ENCODE assay signal across 13 mouse cellular contexts in genomic region chr12:91088271-91088670, GRCm38 (mm10).
DNase-seq lines count a peak whose midpoint lies in the region; ATAC-seq and TF ChIP-seq lines count a peak whose summit lies in the region.
"Had no signal": no experiment of that assay in that cellular context is flagged by ENCODE, and none has a peak within 500 bp of the region (broad histone marks: within the 10 kb centered on the region; RNA-seq: fewer than 3 reads in every experiment).

No protein-coding gene starts in this region.

- peak; percentile 46 for DNase-seq in hindbrain, postnatal 0 days (ENCODE audit: low spot score)
- DNase-seq in right cerebral cortex, adult 2 months (ENCODE audit: low spot score in 2 of 2) = peak; percentile 31 to 38
- DNase-seq in right cerebral cortex, postnatal 14 days = no peak
- DNase-seq in cerebellum, adult 9-11 months = peak; percentile 56
- DNase-seq in hindbrain, embryonic 11.5 days (ENCODE audit: low spot score) = no peak
- no peak for DNase-seq in embryo, embryonic 11 days
- DNase-seq: adrenal gland, postnatal 25 days; kidney, postnatal 4 days; thymus, postnatal 14 days had no signal

- H3K4me2 ChIP-seq in hindbrain, postnatal 0 days (ENCODE audit: low read depth, low read length) = no peak overlapping the region
- H3K4me2 ChIP-seq in hindbrain, embryonic 16.5 days (ENCODE audit: low read length) = no peak overlapping the region
- no peak overlapping the region for H3K4me2 ChIP-seq in hindbrain, embryonic 11.5 days (replicated peaks; ENCODE audit: low read depth, low read length)
- H3K4me2 ChIP-seq: embryonic facial prominence, embryonic 13.5 days; limb, embryonic 15.5 days had no signal

- 84% methylated on average over 4 of the region's 4 CpGs for WGBS in hindbrain, postnatal 0 days
- WGBS in hindbrain, embryonic 16.5 days = 88% methylated on average over 4 of the region's 4 CpGs
- 91% methylated on average over 4 of the region's 4 CpGs for WGBS in hindbrain, embryonic 11.5 days

- no peaks in the 10 kb centered on the region for H3K36me3 ChIP-seq in hindbrain, postnatal 0 days (ENCODE audit: insufficient read depth, low read length)
- H3K36me3 ChIP-seq in hindbrain, embryonic 16.5 days (ENCODE audit: control insufficient read depth, insufficient read depth, low read length) = no peaks in the 10 kb centered on the region
- no peaks in the 10 kb centered on the region for H3K36me3 ChIP-seq in hindbrain, embryonic 11.5 days (ENCODE audit: control insufficient read depth, insufficient read depth, low read length)
- H3K36me3 ChIP-seq: embryonic facial prominence, embryonic 13.5 days; limb, embryonic 15.5 days had no signal

- no peak overlapping the region for H3K4me3 ChIP-seq in hindbrain, postnatal 0 days (ENCODE audit: low read length)
- H3K4me3 ChIP-seq in hindbrain, embryonic 16.5 days (ENCODE audit: low read length) = no peak overlapping the region
- no peak overlapping the region for H3K4me3 ChIP-seq in hindbrain, embryonic 11.5 days (ENCODE audit: low read depth, low read length)
- H3K4me3 ChIP-seq: embryonic facial prominence, embryonic 13.5 days; limb, embryonic 15.5 days had no signal

- no peak for ATAC-seq in hindbrain, postnatal 0 days
- ATAC-seq in hindbrain, embryonic 16.5 days = no peak
- no peak for ATAC-seq in hindbrain, embryonic 11.5 days (ENCODE audit: low FRiP score)

- no peaks in the 10 kb centered on the region for H3K27me3 ChIP-seq in hindbrain, postnatal 0 days (ENCODE audit: insufficient read depth, low read length)
- H3K27me3 ChIP-seq in hindbrain, embryonic 16.5 days (replicated peaks; ENCODE audit: control insufficient read depth, insufficient read depth, low read length) = no peaks in the 10 kb centered on the region
- no peaks in the 10 kb centered on the region for H3K27me3 ChIP-seq in hindbrain, embryonic 11.5 days (ENCODE audit: control insufficient read depth, insufficient read depth, low read length)
- H3K27me3 ChIP-seq: embryonic facial prominence, embryonic 13.5 days; limb, embryonic 15.5 days had no signal

- no peak overlapping the region for H3K27ac ChIP-seq in hindbrain, postnatal 0 days
- no peak overlapping the region for H3K27ac ChIP-seq in hindbrain, embryonic 16.5 days (ENCODE audit: low read depth, low read length)
- no peak overlapping the region for H3K27ac ChIP-seq in hindbrain, embryonic 11.5 days (ENCODE audit: low read depth, low read length)
- H3K27ac ChIP-seq: embryonic facial prominence, embryonic 13.5 days; limb, embryonic 15.5 days had no signal

- no peaks in the 10 kb centered on the region for H3K9me3 ChIP-seq in hindbrain, postnatal 0 days (ENCODE audit: low read length)
- no peaks in the 10 kb centered on the region for H3K9me3 ChIP-seq in hindbrain, embryonic 16.5 days (ENCODE audit: control insufficient read depth, low read length)
- no peaks in the 10 kb centered on the region for H3K9me3 ChIP-seq in hindbrain, embryonic 11.5 days (ENCODE audit: control insufficient read depth, low read length)
- H3K9me3 ChIP-seq: embryonic facial prominence, embryonic 13.5 days; G1E; limb, embryonic 15.5 days had no signal

- no peak overlapping the region for H3K9ac ChIP-seq in hindbrain, postnatal 0 days (replicated peaks; ENCODE audit: low read length)
- no peak overlapping the region for H3K9ac ChIP-seq in hindbrain, embryonic 16.5 days (ENCODE audit: low read depth, low read length)
- H3K9ac ChIP-seq in hindbrain, embryonic 11.5 days (ENCODE audit: low read depth, low read length) = no peak overlapping the region
- H3K9ac ChIP-seq: embryonic facial prominence, embryonic 13.5 days; limb, embryonic 15.5 days had no signal

- H3K4me1 ChIP-seq in hindbrain, postnatal 0 days (ENCODE audit: insufficient read depth, low read length) = no peaks in the 10 kb centered on the region
- no peaks in the 10 kb centered on the region for H3K4me1 ChIP-seq in hindbrain, embryonic 16.5 days (ENCODE audit: control insufficient read depth, insufficient read depth, low read depth, low read length)
- no peaks in the 10 kb centered on the region for H3K4me1 ChIP-seq in hindbrain, embryonic 11.5 days (replicated peaks; ENCODE audit: control insufficient read depth, insufficient read depth, low read length)
- H3K4me1 ChIP-seq: embryonic facial prominence, embryonic 13.5 days; limb, embryonic 15.5 days had no signal

- TF ChIP-seq CTCF in hindbrain, postnatal 0 days (IDR thresholded peaks at IDR 0.05; ENCODE audit: low read depth) = peak; percentile 49

Comparison
In these comparisons a context has a peak if more than half of its experiments do, and no peak if none do; other contexts are left out.
1. DNase-seq: peak in hindbrain, postnatal 0 days (single experiment), right cerebral cortex, adult 2 months (2 of 2) and cerebellum, adult 9-11 months (single experiment); none in right cerebral cortex, postnatal 14 days (single experiment), hindbrain, embryonic 11.5 days (single experiment) and embryo, embryonic 11 days (single experiment).